Mouse (Mus musculus): ENCODE results near the gene Xkr8.
A peak's percentile ranks its signal among the peaks of the same experiment; 100 is the strongest.

- TF ChIP-seq CTCF (IDR thresholded peaks at IDR 0.05) (no peak), POLR2A (IDR thresholded peaks at IDR 0.05; ENCODE audit: insufficient read depth, low read depth, low read length) (peak; percentile 81)
Observed at GRCm38 (mm10) chr4:132747664-132748259, 15.4 kb upstream of the Xkr8 start.

All from heart, adult 2 months (tissue).